Mouse (Mus musculus) gastrocnemius, postnatal 36 days (tissue): Measurements from ENCODE around the gene Fxn. TPM values are rescaled to one million over a fixed set of nuclear protein-coding genes. Genes with fewer than 3 reads are reported as not detected.
A peak's percentile ranks its signal among the peaks of the same experiment; 100 is the strongest.

Experiments
- DNase-seq, 2 experiments: peaks; one replicate each; pipeline ENCODE4 v3.0.0; 2022
- intact Hi-C: fragments of 180-260 bp; cut with DNase I; formaldehyde crosslinking; loops from one replicate; pipeline ENCODE4 v1.15.1; 2025
- total RNA-seq, 2 experiments: library from RNA; stranded (reverse); gene quantifications; 2 replicates each; pipeline ENCODE4 v1.2.3; 2021

The Fxn gene
- total RNA-seq, 2 experiments from 2014 or later: 19.9 to 20.0 TPM

DNA sequence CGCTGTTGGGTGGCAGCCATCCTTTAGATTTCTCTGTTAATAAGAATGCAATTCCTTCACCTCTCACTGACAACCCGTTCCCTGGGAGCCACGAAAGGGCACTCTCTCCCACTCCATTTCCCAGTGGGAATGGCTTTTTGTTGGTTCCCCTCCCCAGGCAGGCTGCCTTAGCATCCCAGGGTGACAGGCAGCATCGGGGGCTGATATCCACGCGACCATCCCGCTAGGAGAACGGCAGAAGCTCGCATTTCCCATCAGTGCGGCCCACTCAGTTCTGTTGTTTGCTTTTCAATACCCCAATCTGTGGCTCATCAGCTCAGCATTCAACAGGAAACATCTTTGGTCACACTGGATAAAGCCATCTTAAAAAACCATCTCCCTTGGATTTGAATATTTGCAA is 21.8 kb upstream of the Fxn start:
- intact Hi-C loops: loop anchor here (5.0 kb wide), 4 partner anchors 175 to 585 kb away; partner anchors contain the start of gene Fam122a
- DNase-seq: no peak

GRCm38 (mm10) chr19:24301768-24302148 is 21.4 kb upstream of the Fxn start:
- no peak for DNase-seq
- intact Hi-C loops: loop anchor here (5.0 kb wide), 4 partner anchors 176 to 586 kb away; partner anchors contain the start of gene Fam122a

GRCm38 (mm10) chr19:24300994-24301767 is 20.8 kb upstream of the Fxn start:
- intact Hi-C loops: loop anchor here (5.0 kb wide), 4 partner anchors 176 to 586 kb away; partner anchors contain the start of gene Fam122a
- DNase-seq: peak; percentile 24 to 28

GRCm38 (mm10) chr19:24293537-24293936 is 13.1 kb upstream of the Fxn start:
- intact Hi-C loops: no loop called here
- DNase-seq: no peak

- no peak for DNase-seq
Measured at GRCm38 (mm10) chr19:24284187-24284586, 3.8 kb upstream of the Fxn start.

DNA sequence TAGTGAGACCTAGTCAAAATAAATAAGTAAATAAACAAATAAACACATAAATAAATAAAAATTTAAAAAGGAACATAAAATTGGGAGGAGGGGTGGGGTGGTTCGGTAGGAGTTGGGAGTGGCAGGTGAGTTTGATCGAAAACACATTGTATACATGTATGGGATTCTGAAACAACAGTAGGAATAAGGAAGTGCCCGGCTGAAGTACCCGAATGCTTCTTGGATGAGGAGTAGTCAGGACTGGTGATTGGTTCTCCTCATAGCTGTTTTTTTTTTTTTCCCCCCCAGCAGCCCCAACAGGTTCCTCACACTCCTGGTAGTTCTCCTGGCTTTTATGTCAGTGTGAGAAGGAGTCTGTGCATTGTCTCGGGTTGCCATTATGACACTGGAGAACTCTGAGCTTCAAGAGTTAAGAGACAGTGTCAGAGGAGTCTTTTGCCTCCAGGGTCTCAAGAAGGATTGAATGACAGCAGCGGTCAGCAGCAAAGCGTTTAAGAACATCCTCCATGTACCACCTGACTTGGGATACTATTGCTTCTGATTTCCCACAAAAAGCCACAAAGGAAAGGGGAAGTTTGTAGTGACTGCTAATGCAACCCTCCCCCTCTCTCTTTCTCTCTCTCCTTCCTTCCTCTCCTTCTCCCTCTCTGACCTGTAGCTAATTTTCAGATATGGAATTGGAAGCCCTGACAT is 1.0 kb upstream of the Fxn start:
- intact Hi-C loops: no loop called here
- no peak for DNase-seq

More at GRCm38 (mm10) chr19:24284187-24284586, 3.8 kb upstream of the Fxn start:
- intact Hi-C loops: no loop called here

GRCm38 (mm10) chr19:24279706-24280600 is 452 bp downstream of the Fxn start:
- intact Hi-C loops: no loop called here

DNA sequence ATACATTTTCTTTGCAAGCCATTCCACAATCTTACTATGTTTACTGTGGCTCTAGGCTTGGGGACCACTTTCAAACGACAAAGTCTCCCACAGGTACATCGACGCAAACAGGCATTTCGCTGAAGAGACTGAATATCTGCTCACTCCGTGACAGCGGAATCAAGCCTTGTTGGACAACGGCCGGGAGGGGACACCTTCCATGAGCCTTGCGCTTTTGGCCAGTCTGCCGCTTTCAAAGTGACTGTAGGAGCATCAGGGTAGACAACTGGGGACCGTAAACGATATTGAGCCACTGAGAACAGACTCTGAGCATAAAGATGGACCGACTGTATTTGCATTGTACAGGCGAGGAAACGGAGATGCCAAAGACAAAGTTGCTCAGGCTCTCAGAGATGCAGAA is 1.5 kb downstream of the Fxn start:
- intact Hi-C loops: no loop called here
- DNase-seq: no peak

More at GRCm38 (mm10) chr19:24279706-24280600, 452 bp downstream of the Fxn start:
- DNase-seq: peak; percentile 70 to 78

- no peak for DNase-seq
- intact Hi-C loops: loop anchor here (5.0 kb wide), 1 partner anchor 412 kb away; no protein-coding TSS in a partner anchor
Measured at GRCm38 (mm10) chr19:24274281-24274680, 6.1 kb downstream of the Fxn start.

GRCm38 (mm10) chr19:24271746-24272426 is 8.5 kb downstream of the Fxn start:
- intact Hi-C loops: loop anchor here (5.0 kb wide), 1 partner anchor 410 kb away; no protein-coding TSS in a partner anchor
- peak; percentile 60 to 67 for DNase-seq

- intact Hi-C loops: loop anchor here (5.0 kb wide), 1 partner anchor 409 kb away; no protein-coding TSS in a partner anchor
- DNase-seq: peak in 1 of 2 experiments; percentile 12
Measured at GRCm38 (mm10) chr19:24271326-24271725, 9.1 kb downstream of the Fxn start.

GRCm38 (mm10) chr19:24268531-24268930 is 11.9 kb downstream of the Fxn start:
- intact Hi-C loops: loop anchor here (5.0 kb wide), 1 partner anchor 116 kb away; no protein-coding TSS in a partner anchor
- no peak for DNase-seq

GRCm38 (mm10) chr19:24266046-24266830 is 14.2 kb downstream of the Fxn start:
- no peak for DNase-seq
- intact Hi-C loops: loop anchor here (5.0 kb wide), 1 partner anchor 114 kb away; no protein-coding TSS in a partner anchor

DNA sequence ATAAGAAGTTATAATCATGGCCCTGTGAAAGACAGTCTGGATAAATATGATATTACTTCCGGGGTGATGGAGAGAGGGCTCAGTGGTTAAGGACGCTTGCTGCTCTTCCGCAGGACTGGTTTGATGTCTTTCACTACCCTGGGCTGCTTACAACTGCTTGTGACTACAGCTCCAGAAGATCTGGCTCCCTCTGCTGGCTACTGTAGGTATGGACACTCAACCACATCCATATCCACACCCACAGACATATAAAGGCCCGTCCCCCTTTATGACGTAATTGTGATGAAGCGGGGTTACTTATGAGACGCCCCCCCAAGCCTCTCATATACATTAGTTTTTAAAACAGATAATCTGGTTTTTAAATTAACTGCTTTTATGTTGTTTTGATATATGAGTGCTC is 15.4 kb downstream of the Fxn start:
- peak; percentile 47 to 63 for DNase-seq
- intact Hi-C loops: loop anchor here (5.0 kb wide), 2 partner anchors 38 to 113 kb away; partner anchors contain the start of gene Tjp2

DNA sequence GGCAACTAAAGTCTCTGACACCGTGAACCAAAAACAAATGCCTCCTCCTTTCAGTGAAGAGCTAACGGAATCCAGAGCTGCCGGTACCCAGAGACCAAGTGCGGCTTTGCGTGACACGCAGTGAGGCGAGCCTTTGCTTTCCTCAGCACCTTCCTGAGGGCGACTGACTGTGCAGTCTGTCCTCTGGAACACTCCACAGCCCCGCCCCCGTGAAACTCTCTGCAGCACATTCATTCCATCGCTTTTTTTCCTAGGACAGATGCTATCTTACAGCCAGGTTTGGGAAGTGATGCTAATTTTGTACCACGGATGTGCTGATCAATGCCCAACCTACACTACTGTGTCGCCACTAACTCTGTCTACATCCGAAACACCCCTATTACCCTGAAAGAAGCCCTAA is 17.7 kb downstream of the Fxn start:
- DNase-seq: no peak
- intact Hi-C loops: loop anchor here (5.0 kb wide), 1 partner anchor 35 kb away; the partner anchor contains the start of gene Tjp2

DNA sequence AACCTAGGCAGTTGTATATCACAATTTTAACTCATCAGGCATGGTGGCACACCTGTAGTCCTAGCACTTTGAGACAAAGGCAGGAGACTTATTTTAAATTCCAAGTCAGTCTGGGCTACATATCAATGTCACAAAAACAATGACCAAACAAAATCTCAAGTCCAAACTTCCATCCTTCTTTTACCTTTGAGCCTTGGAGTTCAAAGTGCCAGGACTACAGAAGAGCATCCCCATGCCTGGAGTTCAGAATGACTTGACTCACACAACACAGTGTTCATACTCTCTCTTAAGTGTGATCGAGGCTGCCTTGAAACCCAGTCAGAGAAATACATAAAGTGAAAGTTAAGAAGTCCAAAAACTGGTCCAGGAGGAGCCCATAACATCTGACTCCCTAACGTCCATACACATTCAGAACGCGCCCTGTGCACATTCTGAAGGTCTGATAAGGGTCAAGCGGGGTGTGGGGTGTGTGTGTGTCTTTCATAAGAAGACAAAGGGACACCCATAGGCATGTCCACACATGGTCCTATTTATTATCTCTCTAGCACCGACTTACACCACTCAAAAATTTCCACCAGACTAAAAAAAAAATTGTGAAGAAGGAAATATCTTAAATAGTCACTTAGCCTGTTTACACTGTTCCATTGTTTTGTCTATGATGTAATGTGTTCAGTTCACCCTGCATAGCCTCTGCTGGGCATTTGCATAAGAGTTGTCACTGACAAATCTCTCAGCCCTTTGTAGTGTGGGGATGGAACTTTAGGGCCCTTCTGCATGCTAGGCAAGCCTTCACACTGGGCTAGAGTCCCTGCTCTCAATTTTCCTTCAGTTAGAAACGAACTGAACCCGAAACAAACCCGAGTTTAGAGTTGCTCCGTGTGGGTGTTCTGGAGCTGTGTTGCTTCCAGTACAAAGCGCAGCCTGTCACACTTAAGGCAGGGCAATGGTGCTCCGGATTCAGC is 20.7 kb downstream of the Fxn start:
- no peak for DNase-seq
- intact Hi-C loops: loop anchor here (5.0 kb wide), 1 partner anchor 32 kb away; the partner anchor contains the start of gene Tjp2

- DNase-seq: no peak
- intact Hi-C loops: no loop called here
Measured at GRCm38 (mm10) chr19:24258368-24258767, 22.0 kb downstream of the Fxn start.
